Mouse (Mus musculus) stomach, postnatal 0 days (tissue): Measurements from ENCODE around the gene Bmp6. TPM values are rescaled to one million over a fixed set of nuclear protein-coding genes. Genes with fewer than 3 reads are reported as not detected.
A peak's percentile ranks its signal among the peaks of the same experiment; 100 is the strongest.

Experiments
- ATAC-seq: fragments of 200-750 bp; cut with Nextera tagmentation; 2 replicates; pipeline ENCODE4 v1.8.0; 2017; ENCODE audit not compliant: low FRiP score, low TSS enrichment
- DNase-seq: peaks from one replicate; pipeline ENCODE4 v3.0.0-alpha.2; 2016; ENCODE audit warnings: low spot score
- H3K27ac ChIP-seq: fragments of 300-500 bp; sonication (generic); replicated peaks from 2 replicates; pipeline ENCODE4 v1.5.1; 2014; ENCODE audit warnings: mild to moderate bottlenecking, control low read depth
- H3K27me3 ChIP-seq: fragments of 300-500 bp; sonication (generic); 2 replicates; pipeline ENCODE4 v1.6.1; 2014; ENCODE audit warnings: low read length; ENCODE audit not compliant: control insufficient read depth, insufficient read depth
- H3K36me3 ChIP-seq: fragments of 300-500 bp; sonication (generic); 2 replicates; pipeline ENCODE4 v1.6.1; 2014; ENCODE audit warnings: low read length, mixed read lengths; ENCODE audit not compliant: control insufficient read depth, insufficient read depth
- H3K4me1 ChIP-seq: fragments of 300-500 bp; sonication (generic); replicated peaks from 2 replicates; pipeline ENCODE4 v1.6.1; 2014; ENCODE audit warnings: antibody characterized with exemption; ENCODE audit not compliant: control insufficient read depth, insufficient read depth
- H3K4me2 ChIP-seq: fragments of 300-500 bp; sonication (generic); replicated peaks from 2 replicates; pipeline ENCODE4 v1.6.1; 2014; ENCODE audit warnings: low read depth, mild to moderate bottlenecking, control low read depth, moderate library complexity
- H3K4me3 ChIP-seq: fragments of 300-500 bp; sonication (generic); 2 replicates; pipeline ENCODE4 v1.5.1; 2014; ENCODE audit warnings: low read depth, low read length, control low read depth
- H3K9ac ChIP-seq: fragments of 300-500 bp; sonication (generic); 2 replicates; pipeline ENCODE4 v1.6.1; 2014; ENCODE audit warnings: mild to moderate bottlenecking, low read length, control low read depth, mixed read lengths
- H3K9me3 ChIP-seq: fragments of 300-500 bp; sonication (generic); 2 replicates; pipeline ENCODE4 v1.6.1; 2016; ENCODE audit warnings: low read length; ENCODE audit not compliant: control insufficient read depth
- CTCF ChIP-seq: IDR thresholded peaks from 2 replicates; pipeline ENCODE4 v1.5.1; 2016; ENCODE audit warnings: antibody characterized with exemption, low read depth, mild to moderate bottlenecking, moderate library complexity
- EP300 ChIP-seq: optimal IDR thresholded peaks from 2 replicates; pipeline ENCODE3; 2016; ENCODE audit warnings: antibody characterized with exemption
- WGBS: fragments of 180-500 bp; shearing (Covaris S2); extraction: QIAGEN DNeasy Blood & Tissue Kit; methylation state at CpG from one replicate; pipeline ENCODE4 v1.1.7; 2014; 5-methylcytosine and 5-hydroxymethylcytosine counted together
- polyA plus RNA-seq: library from polyadenylated mRNA; unstranded; fragments of >200 nt; fragmentation: Nextera tagmentation; extraction: Ambion mirVana; gene quantifications from 2 replicates; pipeline ENCODE4 v1.2.1, GENCODE M21; 2015

Bmp6 gene
- polyA plus RNA-seq, 1 experiment from 2014 or later: 1.6 TPM

DNA sequence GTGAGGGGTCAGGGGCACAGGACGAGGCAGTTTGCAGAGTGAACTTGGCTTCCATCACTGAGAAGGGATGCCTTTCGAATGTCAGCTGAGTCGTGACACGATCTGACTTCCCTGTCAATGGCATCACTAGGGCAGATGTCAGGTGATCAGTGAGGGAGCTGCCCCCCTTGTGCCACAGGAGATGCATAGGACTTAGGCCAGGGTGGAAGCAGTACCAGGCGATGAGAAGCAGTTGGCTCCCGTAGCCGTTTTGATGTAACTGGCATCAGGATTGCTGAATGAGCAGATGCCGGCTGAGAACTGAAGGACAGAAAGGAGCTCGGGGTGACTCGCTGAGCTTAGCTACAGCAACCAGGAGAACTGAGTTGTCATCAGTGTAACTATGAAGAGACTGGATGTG lies 188.6 kb downstream of the Bmp6 start:
- H3K27me3 ChIP-seq: no peaks in the 10 kb centered on the region
- ATAC-seq: no peak
- H3K27ac ChIP-seq: no peak overlapping the region
- H3K9me3 ChIP-seq: no peaks in the 10 kb centered on the region
- H3K4me1 ChIP-seq: 0 out of 2 replicates have a peak, but pooled peaks cover 2% of the 10 kb centered on the region
- H3K9ac ChIP-seq: no peak overlapping the region
- H3K4me3 ChIP-seq: no peak overlapping the region
- TF ChIP-seq EP300 (no peak), CTCF (no peak)
- no peak for DNase-seq
- no peaks in the 10 kb centered on the region for H3K36me3 ChIP-seq
- 81% methylated on average over 10 of the region's 10 CpGs for WGBS
- H3K4me2 ChIP-seq: no peak overlapping the region

DNA sequence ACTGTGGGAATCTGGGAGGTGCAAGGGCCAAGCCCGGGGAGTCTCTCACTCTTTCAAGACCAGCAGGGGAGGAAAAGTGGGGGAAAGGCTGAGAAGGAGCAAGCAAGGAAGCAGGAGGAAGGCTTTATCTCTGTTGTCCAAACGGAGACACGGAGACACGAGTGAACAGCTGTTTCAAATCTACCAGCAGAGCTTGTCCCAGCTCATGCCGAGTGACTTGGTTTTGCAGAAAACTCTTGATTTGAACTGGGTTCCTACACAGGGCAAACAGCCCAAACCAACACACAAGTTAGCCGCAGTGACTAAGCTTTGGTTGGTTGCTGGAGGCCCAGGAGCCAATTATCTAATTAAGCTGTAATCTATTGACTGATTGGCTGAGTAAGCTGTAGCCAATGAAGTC lies 189.1 kb downstream of the Bmp6 start:
- H3K9me3 ChIP-seq: no peaks in the 10 kb centered on the region
- no peak; the same call in 1 of the 2 replicates for ATAC-seq
- H3K4me3 ChIP-seq: no peak overlapping the region
- H3K27ac ChIP-seq: no peak overlapping the region
- WGBS: 27% methylated on average over 6 of the region's 6 CpGs
- H3K27me3 ChIP-seq: no peaks in the 10 kb centered on the region
- no peak for DNase-seq
- H3K4me1 ChIP-seq: 0 out of 2 replicates have a peak, but pooled peaks cover 2% of the 10 kb centered on the region
- H3K36me3 ChIP-seq: no peaks in the 10 kb centered on the region
- H3K9ac ChIP-seq: no peak overlapping the region
- no peak overlapping the region for H3K4me2 ChIP-seq
- TF ChIP-seq EP300: no peak

DNA sequence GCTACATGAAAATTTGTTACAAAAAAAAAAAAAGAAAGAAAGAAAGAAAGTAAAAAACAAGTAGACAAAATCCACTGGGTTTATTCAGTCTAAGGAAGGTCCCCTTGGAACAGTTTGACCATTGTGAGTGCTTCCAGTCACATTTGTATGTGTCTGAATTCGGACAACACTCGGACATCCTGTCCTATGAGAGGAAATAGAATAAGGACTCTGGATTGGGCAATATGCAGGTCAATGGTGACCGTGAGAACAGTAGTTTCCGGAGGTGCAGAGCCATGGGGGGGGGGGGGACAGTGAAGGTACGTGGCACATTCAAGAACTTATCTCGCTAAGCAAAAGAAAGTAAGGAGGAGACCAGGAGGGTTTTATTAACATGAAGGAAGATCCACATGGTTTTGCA lies 189.8 kb downstream of the Bmp6 start:
- WGBS: 76% methylated on average over 6 of the region's 6 CpGs
- Histone ChIP-seq H3K27ac (no peak overlapping the region), H3K27me3 (no peaks in the 10 kb centered on the region), H3K4me3 (no peak overlapping the region), H3K4me1 (0 out of 2 replicates have a peak, but pooled peaks cover 2% of the 10 kb centered on the region), H3K36me3 (no peaks in the 10 kb centered on the region), H3K9ac (no peak overlapping the region), H3K9me3 (no peaks in the 10 kb centered on the region), H3K4me2 (no peak overlapping the region)
- TF ChIP-seq CTCF: no peak
- no peak for TF ChIP-seq EP300
- no peak for ATAC-seq
- DNase-seq: no peak

DNA sequence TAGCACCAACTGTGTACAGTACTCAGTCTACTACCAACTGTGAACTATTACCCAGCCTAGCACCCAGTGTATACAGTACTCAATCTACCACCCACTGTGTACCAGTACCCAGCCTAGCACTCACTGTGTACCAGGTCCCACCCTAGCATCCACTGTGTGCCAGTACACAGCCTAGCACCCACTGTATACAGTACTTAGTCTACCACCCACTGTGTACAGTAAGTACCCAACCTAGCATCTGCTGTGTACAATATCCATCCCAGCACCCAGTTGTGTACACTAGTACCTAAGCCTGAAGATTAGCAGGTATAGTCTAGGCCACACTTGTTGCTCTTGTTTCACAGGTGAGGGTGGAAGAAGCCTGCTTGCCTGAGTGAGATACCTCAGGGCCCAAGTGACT lies 192.6 kb downstream of the Bmp6 start:
- Histone ChIP-seq H3K36me3 (no peaks in the 10 kb centered on the region), H3K4me1 (0 out of 2 replicates have a peak, but pooled peaks cover 2% of the 10 kb centered on the region), H3K9me3 (no peaks in the 10 kb centered on the region), H3K27ac (no peak overlapping the region), H3K9ac (no peak overlapping the region), H3K27me3 (no peaks in the 10 kb centered on the region), H3K4me2 (no peak overlapping the region), H3K4me3 (no peak overlapping the region)
- DNase-seq: no peak
- TF ChIP-seq EP300 (no peak), CTCF (no peak)
- peak; percentile 26 for ATAC-seq

DNA sequence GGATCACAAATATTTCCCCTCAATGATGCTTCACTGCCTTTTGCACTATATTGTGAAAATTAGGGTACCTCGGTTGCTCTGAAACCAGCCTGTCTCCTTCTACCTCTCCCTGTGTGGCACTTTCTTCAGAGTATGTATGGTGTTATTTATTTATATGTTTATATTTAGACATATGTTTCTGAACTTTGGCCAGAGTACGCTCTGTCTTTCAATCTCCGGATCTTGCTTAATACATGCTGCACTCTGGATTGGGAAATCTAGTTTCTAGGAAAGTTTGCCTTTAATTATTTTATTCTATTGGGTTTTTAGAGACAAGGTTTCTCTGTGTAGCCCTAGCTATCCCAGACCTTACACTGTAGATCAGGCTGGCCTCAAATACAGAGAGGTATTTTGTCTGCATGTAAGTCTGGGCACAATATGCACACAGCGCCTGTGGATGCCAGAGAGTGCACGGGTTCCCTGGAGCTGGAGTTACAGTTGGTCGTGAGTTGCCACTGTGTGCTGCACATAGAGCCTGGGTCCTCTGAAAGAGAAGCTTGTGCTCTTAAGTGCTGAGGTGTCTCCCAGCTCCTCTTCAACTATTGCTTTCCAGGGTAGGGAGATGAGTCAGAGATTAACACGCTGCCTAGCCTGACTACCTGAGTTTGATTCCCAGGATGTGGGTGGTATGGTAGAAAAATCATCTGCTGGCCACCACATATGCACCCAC lies 194.4 kb downstream of the Bmp6 start:
- Histone ChIP-seq H3K9ac (no peak overlapping the region), H3K36me3 (no peaks in the 10 kb centered on the region), H3K4me3 (no peak overlapping the region), H3K27me3 (no peaks in the 10 kb centered on the region), H3K9me3 (no peaks in the 10 kb centered on the region), H3K4me1 (no peaks in the 10 kb centered on the region), H3K4me2 (no peak overlapping the region), H3K27ac (no peak overlapping the region)
- DNase-seq (no peak), ATAC-seq (no peak)
- WGBS: 81% methylated on average over 7 of the region's 7 CpGs
- no peak for TF ChIP-seq CTCF
- TF ChIP-seq EP300: no peak

DNA sequence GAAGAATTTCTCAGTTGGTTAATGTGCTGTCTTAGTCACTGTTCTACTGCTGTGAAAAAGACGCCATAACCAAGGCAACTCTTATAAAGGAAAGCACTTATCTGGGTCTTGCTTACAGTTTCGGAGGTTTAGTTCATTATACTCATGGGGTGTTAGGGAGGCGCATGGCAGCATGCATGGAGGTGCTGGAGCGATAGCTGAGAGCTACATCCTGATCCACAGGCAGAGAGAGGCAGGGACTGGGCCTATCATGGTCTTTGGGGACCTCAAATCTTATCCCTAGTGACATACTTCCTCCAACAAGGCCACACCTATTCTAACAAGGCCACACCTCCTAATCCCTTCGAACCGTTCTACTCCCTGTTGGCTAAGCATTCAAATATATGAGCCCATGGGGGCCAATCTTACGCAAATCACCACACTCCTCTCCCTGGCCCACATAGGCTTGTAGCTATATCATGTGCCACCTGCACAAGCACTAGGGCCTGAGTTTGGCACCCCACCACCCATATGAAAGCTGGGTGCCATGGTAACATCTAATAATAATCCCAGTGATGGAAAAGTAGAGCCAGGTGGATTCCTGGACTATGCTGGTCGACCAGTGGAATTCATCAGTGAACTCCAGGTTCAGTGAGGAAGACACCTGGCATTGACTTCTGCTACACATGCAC lies 198.7 kb downstream of the Bmp6 start:
- no peak for ATAC-seq
- TF ChIP-seq CTCF (no peak), EP300 (no peak)

More for the DNA sequence above, 198.7 kb downstream of the Bmp6 start:
- H3K27me3 ChIP-seq: no peaks in the 10 kb centered on the region
- DNase-seq: no peak
- H3K4me3 ChIP-seq: no peak overlapping the region
- no peaks in the 10 kb centered on the region for H3K4me1 ChIP-seq
- WGBS: 87% methylated on average over 8 of the region's 8 CpGs
- H3K9ac ChIP-seq: no peak overlapping the region
- no peak overlapping the region for H3K27ac ChIP-seq
- H3K9me3 ChIP-seq: no peaks in the 10 kb centered on the region
- no peaks in the 10 kb centered on the region for H3K36me3 ChIP-seq
- H3K4me2 ChIP-seq: no peak overlapping the region
